Mouse (Mus musculus) liver, adult 2 months (tissue): ENCODE measurements around the gene Atp1b1.

Source experiments
- CTCF ChIP-seq: fragments of 200-500 bp; IDR thresholded peaks from 2 replicates; pipeline ENCODE4 v1.5.1; 2011; ENCODE audit warnings: low read depth, low read length, control low read depth
- POLR2A ChIP-seq: fragments of 200-500 bp; IDR thresholded peaks from 2 replicates; pipeline ENCODE4 v1.6.1; 2011; ENCODE audit warnings: low read length, control low read depth; ENCODE audit not compliant: insufficient read depth; ENCODE audit errors: extremely low read depth

DNA sequence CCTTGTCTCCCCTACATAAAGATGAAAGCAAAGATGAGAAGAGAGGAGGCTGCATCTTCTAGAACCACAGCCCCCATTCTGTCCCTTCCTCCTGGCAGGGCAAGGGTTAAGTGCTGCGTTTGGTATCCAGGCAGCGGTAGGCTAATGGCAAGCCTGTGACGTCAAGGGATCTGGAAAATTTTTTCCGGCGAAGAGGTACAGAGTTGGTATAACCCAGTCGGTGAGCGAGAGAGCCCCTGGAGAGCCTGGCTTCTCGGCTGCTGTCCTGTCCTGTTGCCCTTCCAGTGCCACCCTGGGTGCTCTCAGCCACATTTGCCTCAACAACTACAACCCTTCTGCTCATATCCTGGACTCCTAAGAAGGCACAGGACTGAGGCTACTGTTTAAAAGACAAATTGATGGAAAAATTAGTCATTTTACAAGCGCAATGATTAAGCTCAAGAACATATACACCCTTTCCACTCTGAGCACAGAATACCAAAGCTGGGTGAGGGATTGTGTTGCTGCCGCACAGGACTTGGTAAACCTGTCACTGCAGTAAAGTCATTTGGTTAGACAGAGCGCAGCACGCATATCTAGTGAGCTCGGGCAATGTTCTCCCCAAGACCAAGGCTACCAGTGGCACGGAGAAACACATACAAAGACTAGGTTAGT is 3.3 kb downstream of the Atp1b1 start:
- TF ChIP-seq CTCF, result no peak
- no peak for TF ChIP-seq POLR2A
